ENCODE assay signal across 8 mouse cellular contexts in the genomic region with DNA sequence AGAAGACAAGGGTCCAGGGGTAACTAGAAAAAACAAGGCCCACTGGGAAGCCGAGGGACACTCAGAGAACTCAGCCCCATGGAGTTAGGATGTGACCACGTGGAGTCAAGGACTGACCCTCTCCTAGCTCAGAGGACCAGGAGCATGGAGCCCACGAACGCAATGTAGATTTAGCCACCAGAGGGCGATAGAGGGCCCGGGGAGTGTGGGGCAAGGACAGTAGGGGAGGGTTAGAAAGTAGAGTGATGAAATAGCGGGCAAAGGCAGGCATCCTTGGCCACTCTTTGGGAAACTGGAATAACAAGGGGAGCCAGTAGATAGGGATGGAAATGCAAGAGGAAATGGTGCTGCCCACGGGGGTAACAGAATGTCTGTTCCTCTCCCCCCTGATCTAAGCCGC. TPM values are rescaled to one million over a fixed set of nuclear protein-coding genes. Genes with fewer than 3 reads are reported as not detected.
DNase-seq lines count a peak whose midpoint lies in the region; ATAC-seq and TF ChIP-seq lines count a peak whose summit lies in the region.

No protein-coding gene starts in this region.

- no peak overlapping the region for H3K9ac ChIP-seq in kidney, postnatal 0 days (ENCODE audit: low read depth, low read length)
- no peak overlapping the region for H3K9ac ChIP-seq in ES-E14 (ENCODE audit: insufficient read depth, low read depth, low read length, poor library complexity, severe bottlenecking)
- H3K9ac ChIP-seq in lung, postnatal 0 days (replicated peaks; ENCODE audit: low read depth), result no peak overlapping the region
- no peak overlapping the region for H3K9ac ChIP-seq in forebrain, embryonic 13.5 days
- no peak overlapping the region for H3K9ac ChIP-seq in hindbrain, embryonic 14.5 days

- peak; percentile 62 for TF ChIP-seq CTCF in kidney, postnatal 0 days (IDR thresholded peaks at IDR 0.05; ENCODE audit: low read depth)
- TF ChIP-seq CTCF in bone marrow macrophage, adult 2 months (IDR thresholded peaks at IDR 0.05; ENCODE audit: low read depth, low read length), result peak; percentile 70
- peak; percentile 73 for TF ChIP-seq CTCF in lung, postnatal 0 days (IDR thresholded peaks at IDR 0.05)

- TF ChIP-seq EP300 in lung, postnatal 0 days (IDR thresholded peaks at IDR 0.05), result no peak

- H3K27me3 ChIP-seq in kidney, postnatal 0 days (ENCODE audit: insufficient read depth, low read length), result no peaks in the 10 kb centered on the region
- no peaks in the 10 kb centered on the region for H3K27me3 ChIP-seq in lung, postnatal 0 days (replicated peaks; ENCODE audit: insufficient read depth, low read length)
- H3K27me3 ChIP-seq in forebrain, embryonic 13.5 days, result no peaks in the 10 kb centered on the region
- no peaks in the 10 kb centered on the region for H3K27me3 ChIP-seq in hindbrain, embryonic 14.5 days (ENCODE audit: control insufficient read depth, insufficient read depth, low read length)

- no peak overlapping the region for H3K4me2 ChIP-seq in kidney, postnatal 0 days (ENCODE audit: low read length)
- no peak overlapping the region for H3K4me2 ChIP-seq in lung, postnatal 0 days (replicated peaks; ENCODE audit: low read depth, low read length)
- H3K4me2 ChIP-seq in forebrain, embryonic 13.5 days, result no peak overlapping the region
- H3K4me2 ChIP-seq in hindbrain, embryonic 14.5 days (replicated peaks), result no peak overlapping the region

- no peak for DNase-seq in kidney, postnatal 0 days (ENCODE audit: low spot score)
- DNase-seq in kidney, postnatal 14 days, result no peak
- peak; percentile 70 for DNase-seq in ES-E14 (ENCODE audit: low read depth, low spot score)
- no peak for DNase-seq in lung, postnatal 0 days (ENCODE audit: low spot score)
- peak; percentile 48 for DNase-seq in thymus, postnatal 25 days
- DNase-seq in hindbrain, embryonic 14.5 days (ENCODE audit: low spot score), result no peak

- H3K9me3 ChIP-seq in kidney, postnatal 0 days (replicated peaks; ENCODE audit: low read length), result no peaks in the 10 kb centered on the region
- H3K9me3 ChIP-seq in ES-E14 (ENCODE audit: control insufficient read depth, insufficient read depth, low read depth, low read length), result no peaks in the 10 kb centered on the region
- H3K9me3 ChIP-seq in lung, postnatal 0 days (ENCODE audit: low read length), result no peaks in the 10 kb centered on the region
- H3K9me3 ChIP-seq in forebrain, embryonic 13.5 days (replicated peaks), result no peaks in the 10 kb centered on the region
- H3K9me3 ChIP-seq in hindbrain, embryonic 14.5 days (ENCODE audit: control insufficient read depth, low read length), result no peaks in the 10 kb centered on the region

- TF ChIP-seq POLR2A in bone marrow macrophage, adult 2 months (IDR thresholded peaks at IDR 0.05; ENCODE audit: borderline replicate concordance, low read depth, low read length), result no peak

- H3K27ac ChIP-seq in kidney, postnatal 0 days, result no peak overlapping the region
- no peak overlapping the region for H3K27ac ChIP-seq in ES-E14 (ENCODE audit: insufficient read depth, low read depth, low read length, poor library complexity, severe bottlenecking)
- H3K27ac ChIP-seq in bone marrow macrophage, adult 2 months (ENCODE audit: insufficient read depth, low read depth, low read length), result no peak overlapping the region
- H3K27ac ChIP-seq in lung, postnatal 0 days (ENCODE audit: low read length), result no peak overlapping the region
- H3K27ac ChIP-seq in forebrain, embryonic 13.5 days, result no peak overlapping the region
- no peak overlapping the region for H3K27ac ChIP-seq in hindbrain, embryonic 14.5 days

- no peak overlapping the region for H3K4me3 ChIP-seq in kidney, postnatal 0 days (replicated peaks; ENCODE audit: low read depth, low read length)
- H3K4me3 ChIP-seq in ES-E14 (ENCODE audit: insufficient read depth in 1 of 2, low read depth in 1 of 2, low read length in 2 of 2, poor library complexity in 1 of 2, severe bottlenecking in 1 of 2), result no peak overlapping the region
- no peak overlapping the region for H3K4me3 ChIP-seq in bone marrow macrophage, adult 2 months (ENCODE audit: insufficient read depth, low read length)
- no peak overlapping the region for H3K4me3 ChIP-seq in lung, postnatal 0 days (ENCODE audit: low read depth, low read length)
- no peak overlapping the region for H3K4me3 ChIP-seq in forebrain, embryonic 13.5 days
- H3K4me3 ChIP-seq in hindbrain, embryonic 14.5 days (replicated peaks; ENCODE audit: low read length), result no peak overlapping the region

- WGBS in kidney, postnatal 0 days, result 51% methylated on average over 9 of the region's 9 CpGs
- WGBS in lung, postnatal 0 days, result 48% methylated on average over 9 of the region's 9 CpGs
- 52% methylated on average over 9 of the region's 9 CpGs for WGBS in forebrain, embryonic 13.5 days
- 53% methylated on average over 9 of the region's 9 CpGs for WGBS in hindbrain, embryonic 14.5 days

- no peaks in the 10 kb centered on the region for H3K4me1 ChIP-seq in kidney, postnatal 0 days (replicated peaks; ENCODE audit: insufficient read depth, low read length)
- no peaks in the 10 kb centered on the region for H3K4me1 ChIP-seq in ES-E14 (ENCODE audit: control insufficient read depth in 2 of 2, insufficient read depth in 2 of 2, low read length in 2 of 2, poor library complexity in 1 of 2)
- no peaks in the 10 kb centered on the region for H3K4me1 ChIP-seq in bone marrow macrophage, adult 2 months (ENCODE audit: control insufficient read depth, insufficient read depth, low read length)
- no peaks in the 10 kb centered on the region for H3K4me1 ChIP-seq in lung, postnatal 0 days (ENCODE audit: insufficient read depth, low read depth, low read length)
- no peaks in the 10 kb centered on the region for H3K4me1 ChIP-seq in forebrain, embryonic 13.5 days
- no peaks in the 10 kb centered on the region for H3K4me1 ChIP-seq in hindbrain, embryonic 14.5 days (replicated peaks; ENCODE audit: control insufficient read depth, insufficient read depth, low read length)

- in situ Hi-C loops in ES-E14 (cut with MboI; ENCODE audit: low sequenced_read_pairs in 2 of 2, unreplicated experiment in 2 of 2), result no loop called here

- no peaks in the 10 kb centered on the region for H3K36me3 ChIP-seq in kidney, postnatal 0 days (ENCODE audit: insufficient read depth, low read length)
- no peaks in the 10 kb centered on the region for H3K36me3 ChIP-seq in ES-E14 (ENCODE audit: control insufficient read depth, insufficient read depth, low read length, poor library complexity, severe bottlenecking)
- no peaks in the 10 kb centered on the region for H3K36me3 ChIP-seq in lung, postnatal 0 days (ENCODE audit: insufficient read depth, low read length)
- H3K36me3 ChIP-seq in forebrain, embryonic 13.5 days (ENCODE audit: poor library complexity, severe bottlenecking), result no peaks in the 10 kb centered on the region
- no peaks in the 10 kb centered on the region for H3K36me3 ChIP-seq in hindbrain, embryonic 14.5 days (replicated peaks; ENCODE audit: control insufficient read depth, insufficient read depth)

- ATAC-seq in kidney, postnatal 0 days (replicated peaks; ENCODE audit: low FRiP score, low read depth), result no peak
- no peak for ATAC-seq in lung, postnatal 0 days
- ATAC-seq in forebrain, embryonic 13.5 days, result no peak
- ATAC-seq in hindbrain, embryonic 14.5 days (ENCODE audit: low FRiP score), result no peak

TF ChIP-seq in ES-E14, 5 proteins besides CTCF, POLR2A, EP300 and RAD21:
- TF ChIP-seq CHD2 (IDR thresholded peaks at IDR 0.05; ENCODE audit: low read depth, low read length) (no peak), MAFK (IDR thresholded peaks at IDR 0.05; ENCODE audit: insufficient read depth, low read depth, low read length) (no peak), ZC3H11A (IDR thresholded peaks at IDR 0.05; ENCODE audit: borderline replicate concordance, low read depth, low read length) (peak; percentile 26; the same call in 1 of the 2 replicates)

RNA-seq across cellular contexts. Expression of a gene that starts 26.5 kb away (rescaled TPM):
- 0.05 TPM in 2 replicates for polyA plus RNA-seq in kidney, postnatal 0 days (2015; fragmentation: Nextera tagmentation; extraction: Ambion mirVana)
- total RNA-seq in ES-E14 (2012; rRNA removed), result 0.04 and 0.11 TPM in 2 replicates
- not detected in 2 replicates for polyA plus RNA-seq in bone marrow macrophage, adult 2 months (2012; ENCODE audit: insufficient read depth, insufficient read length, missing spikeins)
- polyA plus RNA-seq in lung, postnatal 0 days (2015; fragmentation: Nextera tagmentation; extraction: Ambion mirVana), result 0.02 and 0.20 TPM in 2 replicates
- polyA plus RNA-seq in forebrain, embryonic 13.5 days (2015; fragmentation: Nextera tagmentation; extraction: Ambion mirVana), result 0.13 and 0.18 TPM in 2 replicates
- 0.92 and 1.4 TPM in 2 replicates for polyA plus RNA-seq in hindbrain, embryonic 14.5 days (2014; fragmentation: Nextera tagmentation; extraction: Ambion mirVana)

Comparison
In these comparisons a context has a peak if more than half of its experiments do, and no peak if none do; other contexts are left out.
1. DNase-seq: peak in ES-E14 (single experiment) and thymus, postnatal 25 days (single experiment); none in kidney, postnatal 0 days (single experiment), kidney, postnatal 14 days (single experiment), lung, postnatal 0 days (single experiment) and hindbrain, embryonic 14.5 days (single experiment).
2. Peak in every context shown above with its lines, with median percentiles within 50 percentile points of each other: CTCF ChIP-seq.